Mouse (Mus musculus): Measurements from ENCODE around the gene Pde1c.

DNA sequence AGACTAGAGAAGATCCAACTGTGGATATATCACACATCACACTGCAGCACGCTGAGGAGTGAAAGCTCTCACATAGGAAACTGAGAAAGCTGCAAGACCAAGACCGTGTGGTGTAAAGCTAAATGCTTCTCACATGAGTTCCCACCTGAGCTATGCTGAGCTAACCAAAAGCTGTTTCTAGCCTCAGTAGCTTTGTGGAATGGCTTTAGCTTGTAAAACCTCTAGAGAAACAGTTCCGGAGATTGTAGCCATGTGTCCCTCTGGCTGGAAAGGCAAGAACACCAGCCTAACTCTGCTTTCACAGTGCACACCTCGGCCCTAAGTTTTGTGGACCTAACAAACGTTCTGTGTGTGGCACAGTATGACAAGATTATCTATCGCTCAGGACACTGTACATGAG, 208.8 kb downstream of the Pde1c start:
- TF ChIP-seq CTCF (IDR thresholded peaks at IDR 0.05; ENCODE audit: extremely low read depth, insufficient read depth, low read length) (no peak), POLR2A (IDR thresholded peaks at IDR 0.05; ENCODE audit: extremely low read depth, insufficient read depth, low read length) (no peak)

Data from cortical plate, adult 2 months (tissue).